Mouse (Mus musculus): ENCODE results near the gene Stim1. TPM values are rescaled to one million over a fixed set of nuclear protein-coding genes. Genes with fewer than 3 reads are reported as not detected.

Gene Stim1
- total and polyA plus RNA-seq, 3 experiments: 10.2 to 26.6 (median 23.9) TPM

DNA sequence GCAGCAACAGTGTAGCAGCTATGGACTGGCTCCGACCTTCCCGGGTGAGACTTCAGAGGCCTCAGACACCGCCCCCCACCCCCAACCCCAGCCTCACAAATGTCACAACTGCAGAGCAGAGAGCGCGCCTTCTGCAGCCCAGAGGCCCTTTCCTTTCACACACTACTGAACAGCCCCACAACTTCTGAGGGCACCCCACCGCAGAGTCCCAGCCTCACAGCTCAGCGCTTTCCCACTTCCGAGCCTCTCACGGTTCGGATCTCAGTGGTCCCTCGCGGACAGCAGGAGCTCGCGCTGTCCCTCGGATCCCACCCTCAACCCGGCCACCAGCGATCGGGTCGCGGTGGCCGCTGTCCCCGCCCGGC is 18.1 kb upstream of the Stim1 start (continued):
- TF ChIP-seq TCF12 (IDR thresholded peaks at IDR 0.05; ENCODE audit: low read depth, low read length) (no peak), UBTF (IDR thresholded peaks at IDR 0.05; ENCODE audit: low read depth, low read length) (no peak; the same call in 1 of the 2 replicates), NRF1 (IDR thresholded peaks at IDR 0.05; ENCODE audit: low read depth, low read length) (no peak)

DNA sequence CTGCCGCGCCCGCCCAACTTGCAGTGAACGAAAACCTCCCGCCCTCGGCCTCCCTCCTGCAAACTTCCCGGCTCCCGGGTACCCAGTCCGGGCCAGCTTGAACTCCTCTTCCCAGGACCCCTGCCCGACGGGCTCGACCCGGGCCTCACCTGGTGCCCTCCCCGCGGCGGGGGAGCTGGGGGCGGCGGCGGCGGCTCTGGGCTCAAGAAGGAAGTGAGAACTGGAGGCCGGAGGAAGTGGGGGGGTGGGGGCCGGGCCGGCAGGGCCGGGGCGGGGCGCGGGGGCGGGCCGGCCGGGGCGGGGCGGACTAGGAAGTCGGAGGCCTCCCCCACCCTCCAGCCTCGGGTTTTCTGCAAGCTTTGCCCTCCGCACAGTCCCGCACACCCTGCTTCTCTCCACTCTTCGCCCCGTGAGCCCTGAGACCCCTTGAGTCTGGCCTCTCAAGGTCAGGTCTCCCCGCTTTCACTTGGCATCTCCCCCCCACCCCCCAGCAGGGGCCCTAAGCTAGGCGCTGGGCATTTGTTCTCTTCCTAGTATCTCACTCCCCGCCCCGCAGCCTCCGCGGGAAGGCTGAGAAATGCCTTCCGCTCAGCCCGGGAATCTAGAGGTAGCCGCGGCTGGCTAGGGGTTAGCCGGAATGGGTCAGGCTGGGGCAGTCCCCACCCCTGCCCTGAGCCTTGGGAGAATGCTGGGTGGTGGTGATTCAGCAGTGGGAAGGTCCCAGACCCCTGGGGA is 17.5 kb upstream of the Stim1 start:
- peak; percentile 80 for TF ChIP-seq SIN3A (IDR thresholded peaks at IDR 0.05; ENCODE audit: low read length)
- TF ChIP-seq MAZ (IDR thresholded peaks at IDR 0.05; ENCODE audit: low read depth, low read length): peak; percentile 78; the same call in 1 of the 2 replicates
- no peak for TF ChIP-seq JUN (IDR thresholded peaks at IDR 0.05; ENCODE audit: insufficient read depth, low read depth, low read length)
- peak; percentile 76 for TF ChIP-seq POLR2A (IDR thresholded peaks at IDR 0.05; ENCODE audit: low read depth, low read length)
- peak; percentile 72 for TF ChIP-seq ELF1 (IDR thresholded peaks at IDR 0.05; ENCODE audit: low read depth, low read length)
- TF ChIP-seq MEF2A (IDR thresholded peaks at IDR 0.05; ENCODE audit: borderline replicate concordance, low read depth, low read length): no peak; the same call in 1 of the 2 replicates
- 0 out of 2 replicates have a peak, but pooled peaks have one; percentile 67 for TF ChIP-seq UBTF (IDR thresholded peaks at IDR 0.05; ENCODE audit: low read depth, low read length)
- TF ChIP-seq IRF4 (IDR thresholded peaks at IDR 0.05; ENCODE audit: low read depth, low read length): peak; percentile 40; the same call in 1 of the 2 replicates
- TF ChIP-seq EP300 (IDR thresholded peaks at IDR 0.05; ENCODE audit: low read length): no peak
- TF ChIP-seq CHD2 (IDR thresholded peaks at IDR 0.05; ENCODE audit: low read length): 0 out of 2 replicates have a peak, but pooled peaks have one; percentile 4
- TF ChIP-seq ZKSCAN1 (IDR thresholded peaks at IDR 0.05; ENCODE audit: borderline replicate concordance, low read depth, low read length): no peak
- peak; percentile 72 for TF ChIP-seq NELFE (IDR thresholded peaks at IDR 0.05; ENCODE audit: low read depth, low read length)
- TF ChIP-seq TCF12 (IDR thresholded peaks at IDR 0.05; ENCODE audit: low read depth, low read length): peak; percentile 52
- DNase-seq (ENCODE audit: extremely low read depth): peak; percentile 83
- peak overlapping the region; percentile 74 to 85 (median 76) for H3K4me3 ChIP-seq (replicated peaks in 1 of 3; ENCODE audit: low read depth in 2 of 3, low read length in 2 of 3, poor library complexity in 1 of 3)
- peaks cover 40% of the 10 kb centered on the region for H3K79me2 ChIP-seq (replicated peaks; ENCODE audit: control insufficient read depth, extremely low read depth, insufficient read depth, poor library complexity, severe bottlenecking)
- in situ Hi-C loops (cut with MboI; ENCODE audit: low pct_ligation_motif_present, low pct_unique_long_range_greater_than_20kb, low sequenced_read_pairs): loop anchor here (25.0 kb wide), 1 partner anchor 588 kb away; the partner anchor contains the start of gene Clpb
- no peaks in the 10 kb centered on the region for H3K27me3 ChIP-seq (replicated peaks)
- dilution Hi-C loops (cut with MboI; ENCODE audit: extremely low pct_ligation_motif_present, extremely low pct_unique_long_range_greater_than_20kb, low sequenced_read_pairs): no loop called here
- no peaks in the 10 kb centered on the region for H3K36me3 ChIP-seq (replicated peaks in 1 of 2; ENCODE audit: control insufficient read depth in 1 of 2, insufficient read depth in 1 of 2, low read length in 1 of 2)
- H3K9me3 ChIP-seq (replicated peaks; ENCODE audit: low read length): no peaks in the 10 kb centered on the region
- peak overlapping the region; percentile 92 for H3K27ac ChIP-seq (ENCODE audit: insufficient read depth, low read depth)
- peak overlapping the region; percentile 94 for H3K9ac ChIP-seq (ENCODE audit: insufficient read depth, low read depth)
- peaks cover 27 to 40% of the 10 kb centered on the region in 2 experiments for H3K4me1 ChIP-seq (ENCODE audit: control insufficient read depth in 1 of 2, insufficient read depth in 2 of 2)
- H3K4me2 ChIP-seq (ENCODE audit: insufficient read depth, low read depth, poor library complexity, severe bottlenecking): peak overlapping the region; percentile 22; the same call in 1 of the 2 replicates

DNA sequence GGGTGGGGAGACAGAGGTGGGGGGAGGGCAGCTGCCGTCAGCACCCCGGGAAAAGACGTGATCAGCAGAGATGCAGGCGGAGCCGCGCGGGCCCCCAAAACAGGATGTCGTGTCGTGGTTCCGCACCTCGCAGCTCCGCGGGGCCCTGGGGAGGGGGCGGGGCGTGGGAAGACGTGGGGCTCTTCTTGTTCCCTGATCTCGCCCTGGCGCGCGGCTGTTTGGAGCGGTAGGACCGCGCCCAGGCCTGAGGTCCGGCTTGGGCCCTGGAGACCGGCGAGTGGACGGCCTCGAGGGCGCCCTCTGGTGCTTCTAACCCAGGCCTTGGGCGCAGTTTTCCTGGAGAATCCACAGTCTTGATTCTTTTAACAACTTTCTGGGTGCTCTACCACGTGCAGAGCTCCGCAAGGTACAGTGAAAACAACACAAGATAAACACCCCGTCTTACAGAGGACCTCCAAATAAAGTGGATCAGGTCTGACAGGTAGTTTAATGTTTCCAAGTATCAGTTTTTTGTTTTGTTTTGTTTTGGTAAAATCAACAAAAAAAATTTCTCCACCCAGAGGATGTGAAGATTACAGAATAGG is 16.9 kb upstream of the Stim1 start:
- in situ Hi-C loops (cut with MboI; ENCODE audit: low pct_ligation_motif_present, low pct_unique_long_range_greater_than_20kb, low sequenced_read_pairs) (loop anchor here (25.0 kb wide), 1 partner anchor 588 kb away; the partner anchor contains the start of gene Clpb), dilution Hi-C loops (cut with MboI; ENCODE audit: extremely low pct_ligation_motif_present, extremely low pct_unique_long_range_greater_than_20kb, low sequenced_read_pairs) (no loop called here)
- Histone ChIP-seq H3K4me3 (replicated peaks in 1 of 3; ENCODE audit: low read depth in 2 of 3, low read length in 2 of 3, poor library complexity in 1 of 3) (peak overlapping the region; percentile 65 to 73 (median 66)), H3K27me3 (replicated peaks) (no peaks in the 10 kb centered on the region), H3K9me3 (replicated peaks; ENCODE audit: low read length) (no peaks in the 10 kb centered on the region), H3K36me3 (replicated peaks in 1 of 2; ENCODE audit: control insufficient read depth in 1 of 2, insufficient read depth in 1 of 2, low read length in 1 of 2) (no peaks in the 10 kb centered on the region), H3K27ac (ENCODE audit: insufficient read depth, low read depth) (peak overlapping the region; percentile 92), H3K4me1 (ENCODE audit: control insufficient read depth in 1 of 2, insufficient read depth in 2 of 2) (peaks cover 23 to 33% of the 10 kb centered on the region in 2 experiments), H3K4me2 (ENCODE audit: insufficient read depth, low read depth, poor library complexity, severe bottlenecking) (peak overlapping the region; percentile 81), H3K9ac (ENCODE audit: insufficient read depth, low read depth) (peak overlapping the region; percentile 79), H3K79me2 (replicated peaks; ENCODE audit: control insufficient read depth, extremely low read depth, insufficient read depth, poor library complexity, severe bottlenecking) (peaks cover 34% of the 10 kb centered on the region)
- no peak for DNase-seq (ENCODE audit: extremely low read depth)
- TF ChIP-seq RAD21 (IDR thresholded peaks at IDR 0.05; ENCODE audit: low read depth, low read length) (peak; percentile 45), TCF12 (IDR thresholded peaks at IDR 0.05; ENCODE audit: low read depth, low read length) (peak; percentile 19; the same call in 1 of the 2 replicates), MAX (IDR thresholded peaks at IDR 0.05; ENCODE audit: low read length) (peak; percentile 74; the same call in 1 of the 2 replicates), ZMIZ1 (IDR thresholded peaks at IDR 0.05; ENCODE audit: low read depth, low read length) (peak; percentile 58), UBTF (IDR thresholded peaks at IDR 0.05; ENCODE audit: low read depth, low read length) (0 out of 2 replicates have a peak, but pooled peaks have one; percentile 60), POLR2A (IDR thresholded peaks at IDR 0.05; ENCODE audit: low read depth, low read length) (peak; percentile 36; the same call in 1 of the 2 replicates), ETS1 (conservative IDR thresholded peaks at IDR 0.05; ENCODE audit: low read depth, low read length) (peak; percentile 68; the same call in 1 of the 2 replicates), ELF1 (IDR thresholded peaks at IDR 0.05; ENCODE audit: low read depth, low read length) (peak; percentile 56; the same call in 1 of the 2 replicates), ZKSCAN1 (IDR thresholded peaks at IDR 0.05; ENCODE audit: borderline replicate concordance, low read depth, low read length) (no peak), NRF1 (IDR thresholded peaks at IDR 0.05; ENCODE audit: low read depth, low read length) (no peak), SIN3A (IDR thresholded peaks at IDR 0.05; ENCODE audit: low read length) (peak; percentile 49; the same call in 1 of the 2 replicates), JUN (IDR thresholded peaks at IDR 0.05; ENCODE audit: insufficient read depth, low read depth, low read length) (no peak), CTCF (conservative IDR thresholded peaks at IDR 0.05 in 1 of 2, IDR thresholded peaks at IDR 0.05 in 1 of 2; ENCODE audit: low read depth in 2 of 2, low read length in 2 of 2) (peak in 1 of 2 experiments; percentile 79; a peak in 2 of 4 replicates), SMC3 (IDR thresholded peaks at IDR 0.05; ENCODE audit: low read depth, low read length) (peak; percentile 81), CHD2 (IDR thresholded peaks at IDR 0.05; ENCODE audit: low read length) (peak; percentile 54; the same call in 1 of the 2 replicates), IRF4 (IDR thresholded peaks at IDR 0.05; ENCODE audit: low read depth, low read length) (peak; percentile 48; the same call in 1 of the 2 replicates), KAT2A (IDR thresholded peaks at IDR 0.05; ENCODE audit: insufficient replicate concordance, low read length) (0 out of 2 replicates have a peak, but pooled peaks have one; percentile 30), MXI1 (IDR thresholded peaks at IDR 0.05; ENCODE audit: low read depth, low read length) (peak; percentile 77; the same call in 1 of the 2 replicates), HCFC1 (IDR thresholded peaks at IDR 0.05; ENCODE audit: low read depth, low read length) (peak; percentile 30; the same call in 1 of the 2 replicates)

Data from CH12.LX (cell line).